ENCODE assay signal across 8 mouse cellular contexts in the genomic region with DNA sequence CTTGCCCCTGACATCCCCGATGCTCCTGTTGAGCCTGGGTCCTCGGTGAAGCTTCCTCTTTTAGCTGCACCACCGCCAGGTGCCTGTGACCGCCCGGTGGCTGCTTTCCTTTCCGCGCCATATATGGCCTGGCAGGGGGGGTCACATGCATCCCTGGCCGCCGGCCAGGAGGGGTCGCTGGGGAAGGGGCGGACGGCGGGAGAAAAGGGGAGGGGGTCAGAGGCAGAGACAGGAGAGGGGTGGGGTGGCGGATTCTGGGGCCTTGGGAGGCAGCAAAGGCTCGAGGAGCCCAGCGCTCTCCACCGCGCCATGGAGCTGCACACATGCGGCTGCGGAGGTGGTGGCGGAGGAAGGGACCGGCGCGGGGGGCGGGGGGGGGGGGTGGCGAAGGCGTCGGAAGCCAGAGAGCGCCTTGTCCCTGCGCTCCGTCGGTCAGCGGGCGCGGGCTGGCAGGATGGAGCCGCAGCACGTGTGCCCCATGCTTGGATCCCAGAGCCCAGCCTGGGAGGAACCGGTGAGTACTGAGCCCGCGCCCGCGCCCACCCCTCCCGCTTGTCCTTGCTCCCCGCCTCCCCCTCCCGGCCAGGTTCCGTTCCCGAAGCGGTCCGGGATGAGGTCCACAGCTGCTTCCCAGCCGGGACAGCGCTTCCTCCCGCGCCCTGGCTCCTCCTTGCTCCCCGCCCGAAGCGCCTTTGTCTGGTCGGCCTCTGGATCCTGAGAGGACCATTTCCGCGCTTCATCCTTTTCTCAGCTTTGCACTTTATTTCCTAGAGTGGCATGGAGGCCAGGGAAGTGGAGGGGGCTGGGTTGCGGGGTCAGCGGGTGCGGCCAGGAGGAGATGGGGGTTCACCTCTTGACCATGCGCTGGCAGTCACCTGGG. TPM values are rescaled to one million over a fixed set of nuclear protein-coding genes. Genes with fewer than 3 reads are reported as not detected.
A peak's percentile ranks its signal among the peaks of the same experiment; 100 is the strongest.
DNase-seq lines count a peak whose midpoint lies in the region; ATAC-seq and TF ChIP-seq lines count a peak whose summit lies in the region.
"Not testable (repeated sequence)": the region's sequence is repeated elsewhere in the genome, so short reads cannot be mapped to it uniquely, and the experiment has no call there.
"Had no signal": no experiment of that assay in that cellular context is flagged by ENCODE, and none has a peak within 500 bp of the region (broad histone marks: within the 10 kb centered on the region; RNA-seq: fewer than 3 reads in every experiment).

Gm8281 (plus strand) TSS at position 430 of the 880 bp plus-strand sequence.

- peak; percentile 25; the same call in 1 of the 2 replicates for TF ChIP-seq CTCF in forebrain, postnatal 0 days (IDR thresholded peaks at IDR 0.05; ENCODE audit: low read depth)
- not testable (repeated sequence) for TF ChIP-seq CTCF in lung, postnatal 0 days (IDR thresholded peaks at IDR 0.05); olfactory bulb, adult 2 months (IDR thresholded peaks at IDR 0.05; ENCODE audit: insufficient read depth, low read depth, low read length)

- ATAC-seq in forebrain, postnatal 0 days; heart, embryonic 15.5 days (replicated peaks; ENCODE audit: insufficient number of reproducible peaks, insufficient read depth, low FRiP score, low read depth); intestine, embryonic 14.5 days (replicated peaks; ENCODE audit: low FRiP score, low TSS enrichment, low read depth); lung, postnatal 0 days: not testable (repeated sequence)

- not testable (repeated sequence) for H3K9me3 ChIP-seq in forebrain, postnatal 0 days (ENCODE audit: low read length); heart, embryonic 15.5 days (replicated peaks); intestine, embryonic 14.5 days (ENCODE audit: control insufficient read depth, low read length); limb, embryonic 10.5 days (replicated peaks); lung, postnatal 0 days (ENCODE audit: low read length)

- 4% methylated on average over 31 of the region's 63 CpGs for WGBS in forebrain, postnatal 0 days
- WGBS in heart, embryonic 15.5 days, result 4% methylated on average over 21 of the region's 63 CpGs
- WGBS in intestine, embryonic 14.5 days, result 2% methylated on average over 20 of the region's 63 CpGs
- 3% methylated on average over 37 of the region's 63 CpGs for whole genome bisulfite sequencing in limb, embryonic 10.5 days
- WGBS in lung, postnatal 0 days, result 10% methylated on average over 10 of the region's 63 CpGs
- 0% methylated on average over 22 of the region's 63 CpGs for WGBS in olfactory bulb, adult 2 months

- H3K9ac ChIP-seq in forebrain, postnatal 0 days, result peak within 1 kb of the TSS; percentile 64
- H3K9ac ChIP-seq in heart, embryonic 15.5 days; intestine, embryonic 14.5 days (ENCODE audit: low read length); lung, postnatal 0 days (replicated peaks; ENCODE audit: low read depth): not testable (repeated sequence)

- not testable (repeated sequence) for H3K36me3 ChIP-seq in forebrain, postnatal 0 days (ENCODE audit: insufficient read depth); heart, embryonic 15.5 days; intestine, embryonic 14.5 days (ENCODE audit: control insufficient read depth, insufficient read depth, low read length); limb, embryonic 10.5 days; lung, postnatal 0 days (ENCODE audit: insufficient read depth, low read length)

- H3K4me3 ChIP-seq in forebrain, postnatal 0 days (ENCODE audit: low read depth, low read length), result peak within 1 kb of the TSS; percentile 38
- H3K4me3 ChIP-seq in heart, embryonic 15.5 days, result peak within 1 kb of the TSS; percentile 47
- H3K4me3 ChIP-seq in intestine, embryonic 14.5 days (ENCODE audit: low read depth, low read length), result peak within 1 kb of the TSS; percentile 31
- H3K4me3 ChIP-seq in limb, embryonic 10.5 days, result peak within 1 kb of the TSS; percentile 50
- not testable (repeated sequence) for H3K4me3 ChIP-seq in lung, postnatal 0 days (ENCODE audit: low read depth, low read length)
- H3K4me3 ChIP-seq in olfactory bulb, adult 2 months (ENCODE audit: insufficient read depth, low read depth, low read length), result peak within 1 kb of the TSS; percentile 38

- not testable (repeated sequence) for H3K4me1 ChIP-seq in forebrain, postnatal 0 days (ENCODE audit: insufficient read depth); heart, embryonic 15.5 days (replicated peaks); intestine, embryonic 14.5 days (replicated peaks; ENCODE audit: control insufficient read depth, insufficient read depth, low read length); limb, embryonic 10.5 days; lung, postnatal 0 days (ENCODE audit: insufficient read depth, low read depth, low read length); olfactory bulb, adult 2 months (ENCODE audit: control insufficient read depth, insufficient read depth, low read length)

- not testable (repeated sequence) for H3K27me3 ChIP-seq in forebrain, postnatal 0 days (ENCODE audit: insufficient read depth, low read length); heart, embryonic 15.5 days; intestine, embryonic 14.5 days (replicated peaks; ENCODE audit: control insufficient read depth, insufficient read depth, low read length); limb, embryonic 10.5 days (ENCODE audit: low read depth, poor library complexity, severe bottlenecking); lung, postnatal 0 days (replicated peaks; ENCODE audit: insufficient read depth, low read length)

- not testable (repeated sequence) for H3K27ac ChIP-seq in forebrain, postnatal 0 days (ENCODE audit: low read depth, low read length); heart, embryonic 15.5 days; intestine, embryonic 14.5 days (ENCODE audit: low read depth); lung, postnatal 0 days (ENCODE audit: low read length); olfactory bulb, adult 2 months (ENCODE audit: insufficient read depth, low read depth, low read length)
- peak within 1 kb of the TSS; percentile 72 for H3K27ac ChIP-seq in limb, embryonic 10.5 days

- H3K4me2 ChIP-seq in forebrain, postnatal 0 days (ENCODE audit: low read depth), result peak within 1 kb of the TSS; percentile 52
- H3K4me2 ChIP-seq in heart, embryonic 15.5 days, result peak within 1 kb of the TSS; percentile 74
- peak within 1 kb of the TSS; percentile 48 for H3K4me2 ChIP-seq in intestine, embryonic 14.5 days (ENCODE audit: low read length)
- H3K4me2 ChIP-seq in lung, postnatal 0 days (replicated peaks; ENCODE audit: low read depth, low read length), result peak within 1 kb of the TSS; percentile 45

- peak; percentile 29 for DNase-seq in embryo, embryonic 10.5 days (ENCODE audit: low spot score)
- DNase-seq in forebrain, postnatal 0 days, result peak; percentile 36
- peak; percentile 62 for DNase-seq in intestine, embryonic 14.5 days (ENCODE audit: low spot score)
- DNase-seq in limb, embryonic 10.5 days (ENCODE audit: low spot score), result peak; percentile 52
- DNase-seq in lung, postnatal 0 days (ENCODE audit: low spot score), result peak; percentile 3

- TF ChIP-seq EP300 in lung, postnatal 0 days (IDR thresholded peaks at IDR 0.05), result not testable (repeated sequence)

- not testable (repeated sequence) for TF ChIP-seq POLR2A in olfactory bulb, adult 2 months (IDR thresholded peaks at IDR 0.05; ENCODE audit: insufficient read depth, low read depth, low read length)

RNA-seq across cellular contexts. Expression of gene Gm8281, which starts in this region (rescaled TPM):
- total RNA-seq in forebrain, postnatal 0 days (2014; rRNA removed), result 16.8 and 21.4 TPM in 2 replicates
- polyA plus RNA-seq in forebrain, postnatal 0 days (2015; fragmentation: Nextera tagmentation; extraction: Ambion mirVana), result 11.9 and 12.9 TPM in 2 replicates
- 1.1 and 1.4 TPM in 2 replicates for polyA plus RNA-seq in heart, embryonic 15.5 days (2015; fragmentation: Nextera tagmentation; extraction: Ambion mirVana)
- polyA plus RNA-seq in intestine, embryonic 14.5 days (2014; fragmentation: Nextera tagmentation; extraction: Ambion mirVana), result 1.3 and 1.5 TPM in 2 replicates
- 1.1 and 1.6 TPM in 2 replicates for polyA plus RNA-seq in limb, embryonic 10.5 days (2016; fragmentation: Nextera tagmentation; extraction: Ambion mirVana)
- 0.37 and 0.46 TPM in 2 replicates for polyA plus RNA-seq in lung, postnatal 0 days (2015; fragmentation: Nextera tagmentation; extraction: Ambion mirVana)
- polyA plus RNA-seq in olfactory bulb, adult 2 months (2012; ENCODE audit: insufficient read depth, insufficient read length, low replicate concordance, missing spikeins), result not detected in 2 replicates
- total RNA-seq: adrenal gland, postnatal 14 days had no signal

Comparison
In these comparisons a context has a peak if more than half of its experiments do, and no peak if none do; other contexts are left out.
1. Peak in DNase-seq and H3K4me2 ChIP-seq in lung, postnatal 0 days; RNA of the gene not detected or under 1 TPM.
2. DNase-seq: peak in every context shown above with its lines; median percentile 62 in intestine, embryonic 14.5 days; 52 in limb, embryonic 10.5 days; 36 in forebrain, postnatal 0 days; 29 in embryo, embryonic 10.5 days; 3 in lung, postnatal 0 days.